Mouse (Mus musculus): ENCODE data around the gene Trim44.

DNA sequence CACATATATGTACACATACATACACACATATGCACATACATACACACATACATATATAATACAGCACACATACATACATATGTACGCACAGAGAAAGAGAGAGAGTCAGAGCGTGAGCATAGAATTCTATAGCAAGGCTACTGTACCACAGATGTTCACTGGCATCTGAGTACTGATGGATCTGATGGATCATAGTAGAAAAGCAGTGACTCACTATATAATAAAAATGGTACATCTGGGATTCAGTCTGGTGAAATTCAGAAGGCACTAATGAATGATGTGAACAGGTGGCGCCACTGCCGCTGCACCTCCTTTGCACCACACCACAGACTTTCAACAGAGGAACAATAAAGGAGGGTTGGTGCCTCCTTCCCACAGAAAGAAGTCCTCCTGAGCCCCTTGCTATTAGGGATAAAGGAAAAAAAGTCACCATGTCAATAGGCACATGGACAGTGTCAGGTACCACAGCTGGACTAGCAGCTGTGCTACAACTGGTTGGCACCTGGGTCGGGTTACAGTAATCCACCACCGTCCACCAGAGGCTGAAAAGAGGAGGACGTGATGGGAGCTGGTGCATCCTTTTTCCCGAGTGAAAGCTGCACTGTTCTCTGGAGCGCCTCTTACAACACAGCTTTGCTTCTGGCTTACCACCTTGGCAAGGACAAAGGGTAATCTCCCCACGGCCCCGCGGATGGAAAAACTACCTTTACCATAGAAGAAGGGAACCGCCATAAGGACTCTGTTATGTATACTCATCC is 139.9 kb downstream of the Trim44 start:
- TF ChIP-seq CTCF (IDR thresholded peaks at IDR 0.05; ENCODE audit: low read depth), result no peak
- no peak for TF ChIP-seq EP300 (IDR thresholded peaks at IDR 0.05; ENCODE audit: low read depth)
